Mouse (Mus musculus) lung, postnatal 0 days (tissue): Measurements from ENCODE around the gene Rnf32.

Experiments used
- CTCF ChIP-seq: IDR thresholded peaks from 2 replicates; pipeline ENCODE4 v1.5.1; 2016; ENCODE audit warnings: antibody characterized with exemption, mild to moderate bottlenecking
- EP300 ChIP-seq: IDR thresholded peaks from 2 replicates; pipeline ENCODE4 v1.6.1; 2016; ENCODE audit warnings: antibody characterized with exemption, mild to moderate bottlenecking, control low read depth

DNA sequence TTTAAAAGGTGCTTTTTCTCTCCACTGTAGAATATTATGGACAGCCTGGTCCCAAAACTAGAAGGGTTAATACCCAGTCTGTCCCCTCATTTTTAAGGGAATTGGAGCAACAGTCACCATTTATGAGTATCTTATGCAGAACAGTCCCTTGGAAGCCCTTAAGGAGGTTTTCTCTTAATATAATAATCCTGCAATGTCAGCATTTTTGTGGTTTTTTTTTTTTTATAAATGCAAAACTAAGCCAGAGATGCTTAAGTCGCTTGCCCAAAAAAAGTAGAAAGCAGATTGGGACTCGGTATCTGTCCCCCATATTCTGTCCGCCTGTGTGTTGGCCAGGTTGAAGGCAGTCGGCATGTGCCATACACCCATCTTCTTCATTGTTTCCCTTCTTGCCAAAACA is 1.4 kb downstream of the Rnf32 start:
- no peak for TF ChIP-seq CTCF
- no peak for TF ChIP-seq EP300
